Mouse (Mus musculus) frontal cortex, postnatal 14 days (tissue): ENCODE measurements around the gene Ptprd.

Source experiments
- DNase-seq, 2 experiments: peaks; one replicate each; pipeline ENCODE4 v3.0.0; 2022; ENCODE audit warnings: low spot score in 2 of 2

Ptprd gene

DNA sequence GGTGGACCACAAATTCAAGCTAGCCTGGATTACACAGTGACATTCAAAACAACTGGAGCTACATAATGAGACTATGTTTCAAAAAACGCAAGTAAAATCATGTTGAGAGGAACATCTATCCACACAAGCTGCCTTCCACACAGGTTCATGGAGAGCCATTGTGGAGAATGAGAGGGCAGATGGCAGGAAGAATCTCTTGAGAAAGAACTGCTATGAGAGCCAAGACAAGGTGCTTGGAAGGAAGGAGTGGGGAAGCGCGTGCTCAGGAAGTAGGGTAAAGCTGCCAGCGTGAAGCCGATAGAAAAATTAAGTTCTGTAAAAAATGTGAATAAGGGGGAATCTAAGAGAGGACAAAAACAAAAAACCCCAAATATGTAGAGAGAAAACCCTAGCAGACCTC, 1808.5 kb downstream of the Ptprd start:
- DNase-seq: no peak

DNA sequence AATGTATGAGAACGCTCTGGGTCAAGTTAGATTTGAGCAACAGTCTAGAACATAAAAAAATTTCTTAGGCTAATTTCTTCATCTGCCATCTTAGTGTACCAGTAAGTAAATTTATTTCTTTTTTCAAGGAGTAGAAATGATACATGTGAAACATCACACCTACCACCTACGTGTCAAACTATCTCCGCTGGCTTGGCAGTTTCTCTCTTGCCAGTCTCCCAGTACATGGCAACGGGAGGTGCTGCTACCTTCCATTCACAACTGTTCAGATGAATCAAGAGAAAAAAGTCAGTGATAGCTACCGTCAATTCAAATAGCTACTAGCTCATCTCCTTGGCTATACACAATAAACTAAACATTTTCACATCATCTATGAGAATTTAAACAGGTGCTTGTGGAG, 1823.9 kb downstream of the Ptprd start:
- DNase-seq: no peak

DNA sequence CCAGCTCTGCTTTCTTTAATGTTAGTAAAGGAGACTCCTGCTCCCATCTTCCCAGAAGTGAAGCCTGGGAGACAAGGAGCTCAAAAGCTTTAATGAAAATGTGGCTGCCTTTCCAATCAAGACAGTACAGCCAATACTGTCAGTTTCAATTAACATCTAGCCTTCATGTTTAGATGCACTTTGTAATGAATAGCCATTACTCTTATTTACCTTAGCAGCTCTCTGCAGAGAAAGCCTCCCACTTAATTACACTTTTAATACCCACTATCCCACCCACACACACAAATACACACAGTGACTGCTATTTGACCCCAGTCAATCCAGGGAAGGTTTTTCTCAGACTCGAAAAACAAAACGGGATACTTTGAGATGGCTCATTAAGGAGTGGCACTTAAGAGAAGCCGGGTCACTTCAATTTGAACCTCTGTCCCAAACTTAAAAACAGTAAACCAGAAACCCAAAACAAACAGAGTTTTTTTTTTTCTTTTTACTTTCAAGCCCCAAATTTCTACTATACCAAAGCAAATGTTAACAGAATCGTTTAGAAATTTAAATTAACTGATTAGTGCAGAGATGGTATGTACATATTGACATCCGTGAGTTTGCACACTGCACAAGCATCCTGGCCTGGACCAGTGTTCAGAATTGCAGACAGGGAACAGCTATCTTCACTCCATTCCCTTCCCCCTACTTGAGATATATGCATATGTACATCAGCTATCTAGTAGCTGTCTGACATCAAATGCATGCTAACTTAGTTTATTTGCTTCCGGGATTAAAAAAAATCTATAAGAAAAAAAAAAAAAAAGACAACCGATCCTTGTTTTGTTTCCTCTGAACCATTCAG, 1824.6 kb downstream of the Ptprd start:
- no peak for DNase-seq

DNA sequence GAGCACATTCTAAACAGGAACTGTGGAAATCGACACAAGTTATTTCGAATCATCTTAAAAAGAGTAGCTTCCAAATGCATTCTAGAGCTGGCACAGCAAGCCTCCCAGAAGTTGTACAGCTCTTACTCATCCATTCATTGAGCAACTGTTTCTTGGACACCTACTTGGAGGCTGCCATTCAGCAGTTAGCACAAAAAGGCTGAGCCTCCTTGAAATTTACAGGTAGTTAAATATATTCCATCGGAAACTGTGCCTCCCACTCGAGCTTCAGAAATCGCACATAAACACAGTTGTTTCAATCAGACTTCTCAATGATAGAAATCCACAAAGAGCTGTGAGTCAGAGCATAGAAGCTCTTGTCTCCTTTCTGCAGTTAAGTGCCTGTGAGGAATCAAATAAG, 1825.9 kb downstream of the Ptprd start:
- no peak for DNase-seq

DNA sequence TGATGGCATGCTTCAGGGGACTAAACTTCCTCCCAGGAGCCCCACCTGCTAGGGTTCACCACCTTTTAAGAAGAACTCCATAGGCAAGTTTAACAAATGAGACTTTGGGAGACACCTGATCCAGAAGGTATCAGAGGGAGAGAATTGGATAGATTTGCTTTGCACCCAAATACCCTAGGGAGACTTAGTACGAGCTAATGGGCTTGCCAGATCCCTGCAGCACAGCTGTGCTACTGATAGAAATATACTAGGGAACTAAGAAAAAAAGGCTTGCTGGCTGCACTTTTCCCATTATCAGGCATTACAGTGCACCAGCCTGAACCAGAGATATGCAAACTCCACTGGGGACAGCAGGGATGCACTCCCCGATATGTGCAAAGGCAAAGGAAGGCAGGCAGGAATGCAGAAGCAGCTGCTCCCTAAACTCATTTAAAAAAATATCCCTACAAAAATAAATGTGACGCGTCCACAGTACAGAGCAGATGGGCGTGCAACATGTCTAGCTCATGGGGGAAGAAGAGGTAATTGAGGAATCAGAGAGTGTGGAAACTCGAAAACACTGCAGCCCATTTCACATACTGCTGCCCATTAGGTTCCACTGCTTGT, 1831.3 kb downstream of the Ptprd start:
- peak; percentile 20 to 27 for DNase-seq

DNA sequence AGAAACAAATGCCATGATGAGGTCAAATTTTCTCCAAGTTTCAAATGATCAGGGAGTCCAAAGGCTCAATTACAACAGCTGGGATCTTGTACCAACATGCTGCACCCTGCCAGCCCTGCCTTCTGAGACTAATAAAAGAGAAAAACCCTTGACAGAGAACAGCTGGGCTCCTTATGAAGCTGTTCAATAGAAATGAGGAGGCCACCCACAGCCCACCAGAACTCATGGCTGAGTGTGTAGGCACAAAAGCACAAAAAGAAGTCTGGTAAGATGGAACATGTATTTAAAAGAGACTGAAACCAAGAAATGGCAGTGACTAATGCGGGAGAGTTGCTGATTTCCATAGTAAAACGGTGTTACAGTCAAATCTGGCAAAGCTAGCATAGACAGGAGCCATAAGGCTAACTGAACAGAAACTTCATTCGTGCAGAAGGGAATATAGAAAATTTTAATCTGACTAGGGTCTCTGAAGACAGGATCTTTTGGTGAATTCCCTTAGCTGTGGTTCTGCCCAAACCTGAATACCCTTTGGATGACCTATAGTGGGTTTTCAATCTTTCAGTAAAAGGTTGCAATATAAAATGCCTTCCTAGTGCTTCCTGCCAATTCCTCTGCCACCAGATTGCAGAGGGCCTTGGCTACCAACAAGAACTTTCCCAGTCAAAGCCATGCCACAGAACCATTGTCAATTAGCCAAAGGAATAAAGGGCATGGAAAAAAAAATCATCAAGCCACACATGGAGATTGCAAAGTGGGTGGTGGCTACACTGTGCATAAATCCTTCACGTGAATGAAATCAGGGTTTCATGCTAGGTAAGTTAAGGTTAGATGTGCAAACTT, 1841.5 kb downstream of the Ptprd start:
- DNase-seq: peak in 1 of 2 experiments; percentile 21

DNA sequence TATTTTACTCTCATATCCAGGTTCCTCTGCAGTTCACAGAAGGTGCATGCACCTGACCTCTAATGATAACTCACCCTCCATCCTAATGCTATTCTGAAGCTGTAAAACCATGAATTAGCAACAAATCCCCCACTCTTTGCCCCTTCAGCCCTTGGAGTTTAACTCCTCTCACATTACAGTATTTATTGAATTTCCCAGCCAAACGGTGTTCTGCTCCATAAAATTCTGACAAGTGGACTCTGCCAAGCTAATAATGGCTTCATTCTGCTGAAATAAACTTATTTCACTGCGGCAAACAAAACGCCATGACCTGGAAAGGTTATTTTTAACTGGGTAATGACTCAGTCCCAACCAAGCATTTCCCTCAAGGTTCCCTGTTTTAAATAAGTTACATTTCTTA, 1842.7 kb downstream of the Ptprd start:
- DNase-seq: no peak

DNA sequence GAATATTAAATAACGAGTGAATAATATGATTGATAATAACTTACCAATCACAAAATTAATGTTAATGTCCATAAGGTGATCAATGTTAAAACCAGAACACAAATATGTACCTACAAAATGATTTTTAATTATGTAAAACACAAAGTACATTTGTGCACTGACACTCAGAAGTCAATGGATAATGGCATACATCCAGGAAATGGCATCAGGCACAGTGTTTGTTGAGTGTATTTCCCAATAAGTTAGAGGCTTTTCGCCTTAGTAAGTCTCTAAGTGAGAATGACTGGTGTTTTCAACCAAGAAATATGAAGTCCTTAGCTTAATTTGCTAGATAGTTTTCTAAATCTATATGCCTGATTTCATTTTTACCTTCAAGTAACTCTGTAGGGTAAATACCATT, 1843.5 kb downstream of the Ptprd start:
- no peak for DNase-seq

DNA sequence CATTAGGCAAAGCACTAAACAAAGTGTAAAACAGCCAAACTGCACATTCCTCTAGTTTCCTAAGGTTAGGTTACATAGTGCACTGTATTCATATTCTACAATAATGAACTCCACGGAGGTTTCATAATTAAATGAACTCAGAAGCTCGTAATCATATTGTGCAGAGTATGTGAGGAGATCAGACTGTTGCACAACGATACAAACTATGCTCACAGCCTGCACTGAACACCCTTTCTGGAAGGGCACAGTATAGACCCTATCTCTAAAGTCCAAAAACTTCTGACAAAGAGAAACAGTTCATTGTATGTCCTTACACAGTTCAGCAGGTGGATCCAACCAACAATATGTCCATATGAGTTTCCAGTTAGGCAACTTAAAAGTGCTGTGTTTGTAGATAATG, 1844.5 kb downstream of the Ptprd start:
- DNase-seq: no peak

DNA sequence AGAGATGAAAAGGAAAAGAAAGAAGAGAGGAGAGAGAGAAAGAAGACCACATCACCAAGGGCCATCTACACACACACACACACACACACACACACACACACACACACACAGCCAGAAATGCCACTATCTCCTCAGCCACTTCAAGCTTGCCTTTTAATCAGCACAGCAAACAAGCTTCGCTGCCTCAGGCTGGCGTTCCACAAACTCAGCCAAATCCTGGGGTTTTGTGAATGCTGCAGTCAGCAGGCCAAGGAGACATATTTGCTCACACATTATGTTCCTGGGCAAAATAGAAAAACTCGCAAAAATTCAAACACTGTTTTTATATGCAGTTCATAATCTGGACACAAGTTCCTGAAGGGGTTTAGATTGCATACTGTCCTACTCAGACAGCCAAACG, 1845.9 kb downstream of the Ptprd start:
- DNase-seq: no peak

DNA sequence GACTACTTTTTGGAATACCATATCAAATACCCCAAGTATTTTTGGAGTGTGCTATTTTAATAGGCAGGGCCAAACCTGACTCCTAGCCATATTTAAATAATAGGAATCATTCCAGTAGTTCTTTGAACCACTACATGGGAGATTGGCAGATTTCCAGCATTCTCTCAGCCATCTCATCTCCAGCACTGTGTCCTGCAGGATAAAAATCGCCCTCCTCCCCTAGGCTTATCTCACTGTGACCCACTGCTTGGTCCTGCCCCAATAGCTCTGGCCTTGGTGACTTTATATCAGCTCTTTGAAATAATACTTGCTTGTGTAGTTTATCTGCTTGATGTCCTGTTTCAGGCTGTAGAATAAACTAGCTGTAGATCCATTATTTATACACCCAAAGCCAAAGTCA, 1850.2 kb downstream of the Ptprd start:
- no peak for DNase-seq

DNA sequence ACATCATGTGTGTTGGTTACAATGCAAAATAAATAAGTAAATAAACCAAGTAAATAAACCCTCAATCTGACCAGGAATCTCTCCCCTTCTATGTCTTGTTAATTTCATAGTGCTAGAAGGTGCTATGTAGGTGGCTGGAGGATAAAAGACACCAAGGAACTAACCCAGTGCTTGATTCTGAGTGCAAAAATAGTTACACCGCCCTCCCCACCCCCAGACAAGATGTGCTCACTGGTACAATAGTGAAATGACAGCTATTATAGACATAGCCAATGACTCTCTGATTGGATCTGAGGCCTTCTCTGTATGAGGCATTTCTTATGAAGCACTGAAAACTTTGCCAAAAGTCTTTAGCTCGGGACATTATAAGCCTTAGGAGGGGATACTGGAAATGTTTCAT, 1857.6 kb downstream of the Ptprd start:
- DNase-seq: no peak

DNA sequence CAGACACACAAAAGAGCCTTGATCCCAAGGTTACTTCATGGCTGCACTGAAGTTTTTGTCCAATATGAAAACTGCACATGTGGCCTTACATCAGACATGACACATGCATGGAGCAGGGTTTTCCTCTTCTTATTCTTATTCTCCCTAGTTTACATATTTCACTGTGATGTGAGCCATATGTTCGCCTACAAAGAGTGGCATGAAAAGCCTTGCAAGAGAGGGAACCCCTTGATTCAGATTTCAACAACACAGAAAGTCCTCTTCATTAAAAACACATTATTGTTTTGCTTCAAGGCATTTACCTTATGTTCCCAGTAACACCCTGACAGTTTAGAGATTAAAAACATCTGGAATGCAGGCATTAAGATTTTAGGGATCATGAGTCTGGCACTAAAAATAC, 1859.3 kb downstream of the Ptprd start:
- no peak for DNase-seq

DNA sequence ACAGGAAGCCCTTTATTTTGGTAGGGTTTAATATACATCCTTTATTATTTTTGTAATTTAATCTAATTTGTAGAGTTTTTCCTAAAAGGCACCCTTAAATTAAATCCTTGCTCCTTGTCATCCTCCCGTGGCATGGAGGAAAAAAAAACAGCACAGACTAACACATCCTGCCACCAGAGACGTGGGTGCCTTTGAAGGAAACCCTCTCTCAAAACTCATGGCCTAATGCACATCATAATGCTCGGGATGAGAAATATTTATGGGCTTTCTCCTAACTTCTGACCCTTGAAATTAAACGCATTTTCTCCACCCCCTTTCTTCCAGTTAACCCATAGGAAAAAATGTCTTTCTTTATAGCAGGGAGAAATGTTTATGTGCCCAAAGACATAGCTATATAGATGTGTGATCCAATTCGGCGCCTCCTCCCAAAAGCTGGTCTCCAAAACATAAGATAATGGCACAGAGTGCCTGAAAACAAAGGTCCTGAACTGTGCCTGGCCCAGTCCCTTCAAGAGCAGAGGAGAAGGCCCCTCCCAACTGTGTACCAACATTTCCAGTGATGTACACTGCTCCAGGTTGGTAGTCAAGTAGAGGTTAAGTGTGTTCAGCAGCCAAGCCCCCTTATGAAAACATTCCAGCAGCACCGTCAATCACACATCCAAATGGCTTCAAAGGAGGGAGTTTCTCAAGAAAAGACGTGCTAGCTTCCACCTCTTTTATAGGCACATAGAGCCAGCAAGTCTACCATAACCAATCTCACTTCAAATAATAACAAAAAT, 1860.4 kb downstream of the Ptprd start:
- no peak for DNase-seq

DNA sequence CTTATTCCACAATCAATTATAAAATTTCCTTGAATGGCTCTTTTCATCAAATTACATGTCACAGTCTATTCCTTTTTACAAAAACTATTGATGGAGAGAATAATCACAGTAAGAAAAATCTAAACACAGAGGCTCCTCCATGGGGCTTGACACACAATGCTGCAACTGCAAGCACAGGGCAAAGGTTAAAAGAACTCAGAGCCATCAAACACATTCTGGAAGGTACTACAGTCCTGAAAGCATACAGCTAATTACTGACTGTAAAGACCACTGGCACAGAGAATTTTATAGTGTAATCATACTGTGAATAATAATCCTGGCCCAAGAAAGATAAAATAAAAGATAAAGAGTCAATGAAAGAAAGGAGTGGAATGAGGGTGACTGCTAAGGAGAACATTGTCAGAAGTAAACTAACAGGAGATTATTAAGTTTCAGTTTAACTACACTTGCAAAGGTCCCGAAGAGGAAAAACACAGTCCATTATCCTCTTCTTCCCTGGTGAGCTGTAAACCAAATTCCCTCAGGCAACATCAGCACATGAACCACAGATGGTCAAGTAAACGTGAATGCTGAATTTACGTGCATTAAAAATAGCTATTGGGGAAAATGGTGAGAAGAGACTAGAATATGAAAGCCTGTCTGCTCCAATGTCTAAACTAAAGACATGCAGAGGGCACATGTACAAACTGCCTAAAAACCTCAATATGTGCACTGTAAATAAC, 1861.4 kb downstream of the Ptprd start:
- no peak for DNase-seq

DNA sequence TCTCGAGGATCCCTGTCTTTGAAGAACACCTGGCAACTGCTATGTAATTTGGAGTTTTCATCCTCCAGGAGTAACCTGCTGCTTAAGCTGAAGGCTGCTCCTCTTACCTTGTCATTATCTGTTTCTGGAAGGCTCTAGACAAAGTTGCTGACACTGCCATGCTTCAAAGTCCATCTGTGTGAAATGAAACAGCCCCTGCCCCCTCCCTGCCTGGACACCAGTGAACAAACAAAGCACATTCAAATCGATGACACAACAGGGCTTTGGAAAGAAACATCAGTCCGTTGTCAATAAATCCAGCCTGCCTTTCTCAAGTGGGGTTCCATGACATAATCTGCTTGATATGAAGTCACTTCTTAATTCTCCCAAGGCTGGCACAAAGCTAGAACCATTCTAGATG, 1867.7 kb downstream of the Ptprd start:
- no peak for DNase-seq

DNA sequence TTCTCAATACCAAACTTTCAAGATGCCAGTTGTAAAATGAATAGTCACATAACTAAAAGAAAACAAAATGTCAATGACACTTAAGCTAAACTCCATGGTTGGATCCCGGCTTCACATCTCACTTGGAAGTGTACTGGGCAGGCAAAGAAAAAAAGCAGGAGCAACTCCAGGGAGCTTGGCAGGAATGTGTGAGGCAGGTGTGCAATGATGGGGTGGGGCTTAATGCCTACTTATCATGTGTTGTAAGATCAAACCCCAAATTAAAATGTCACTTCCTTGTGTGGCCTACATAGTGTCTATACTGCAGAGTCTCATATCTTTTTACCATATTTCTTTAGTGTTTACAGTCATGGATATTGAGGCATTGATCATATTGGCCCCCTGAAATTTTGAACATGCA, 1873.8 kb downstream of the Ptprd start:
- DNase-seq: no peak

DNA sequence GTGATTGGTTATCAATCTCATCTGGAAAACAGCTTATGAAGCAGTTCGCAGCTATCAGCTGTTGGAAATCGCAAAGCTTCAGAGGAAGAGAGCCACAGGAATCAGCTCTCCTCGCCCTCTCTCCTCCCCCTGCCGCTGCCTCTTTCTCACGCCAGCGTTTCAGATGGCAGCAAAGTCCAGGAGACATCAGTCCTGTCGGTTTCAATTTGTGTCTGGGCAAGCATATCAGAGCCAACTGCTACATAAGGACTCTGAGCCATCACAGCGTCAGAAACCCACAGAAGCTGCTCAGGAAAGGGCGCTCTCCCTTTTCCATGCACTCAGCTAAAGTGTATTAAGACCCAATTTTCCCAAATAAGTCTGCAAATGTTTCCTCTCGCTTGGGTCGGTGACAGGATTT, 1884.4 kb downstream of the Ptprd start:
- no peak for DNase-seq

DNA sequence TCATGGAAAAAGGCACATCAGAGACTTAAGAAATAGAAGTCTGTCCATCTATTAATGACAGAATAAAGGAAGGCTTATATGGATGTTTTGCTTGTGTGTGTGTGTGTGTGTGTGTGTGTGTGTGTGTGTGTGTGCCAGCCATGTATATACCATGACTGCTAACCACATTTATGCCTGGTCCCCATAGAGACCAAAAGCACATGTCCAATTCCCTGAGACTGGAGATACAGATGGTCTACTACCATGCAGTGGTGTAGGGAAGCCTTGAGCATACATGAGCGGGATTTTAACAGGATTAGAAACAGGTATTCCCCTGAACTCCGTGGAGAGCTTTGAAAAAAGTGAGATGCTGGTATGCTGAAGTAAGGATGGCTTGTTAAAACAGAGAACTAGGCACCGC, 1886.1 kb downstream of the Ptprd start:
- DNase-seq: no peak

DNA sequence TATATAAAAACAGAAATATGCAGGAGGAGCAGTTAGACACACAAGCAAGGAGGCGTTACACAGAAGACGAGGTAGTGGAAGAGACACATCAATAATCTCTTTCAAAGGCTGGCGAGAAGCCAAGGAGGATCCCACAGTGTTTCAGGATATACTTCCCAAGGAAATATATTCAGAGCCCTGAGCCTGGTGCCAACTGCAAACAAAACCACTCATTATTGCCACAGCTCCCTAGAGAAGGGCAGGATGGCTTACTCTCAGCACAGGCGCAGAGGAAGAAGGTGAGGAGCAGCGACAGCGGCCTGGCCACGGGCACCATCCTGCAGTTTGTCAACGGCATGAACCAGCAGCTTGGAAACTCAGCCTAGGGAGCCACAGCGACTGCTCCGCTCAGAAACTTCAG, 1886.8 kb downstream of the Ptprd start:
- DNase-seq: no peak

DNA sequence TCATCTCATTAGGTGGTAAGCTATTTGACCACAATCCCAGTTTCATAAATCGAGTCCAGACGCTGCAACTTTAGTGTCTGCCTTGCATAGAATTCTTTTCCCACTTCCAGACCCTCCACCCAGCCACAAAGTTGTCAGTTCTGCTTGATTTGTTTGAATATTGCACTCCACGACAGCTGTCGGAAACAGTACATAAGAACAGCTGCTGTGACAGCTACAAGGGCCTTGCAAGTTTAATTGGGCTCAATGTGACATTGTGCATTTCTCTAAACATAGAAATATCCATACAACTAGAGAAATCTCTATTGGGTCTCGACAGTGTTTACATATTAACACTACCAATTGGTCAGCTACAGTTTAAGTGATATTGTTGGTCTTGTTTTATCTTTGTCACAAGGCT, 1887.3 kb downstream of the Ptprd start:
- DNase-seq: no peak
